Mouse (Mus musculus): ENCODE data around the gene Nipbl.
"Not testable (repeated sequence)": the region's sequence is repeated elsewhere in the genome, so short reads cannot be mapped to it uniquely, and the experiment has no call there.

The Nipbl gene

GRCm38 (mm10) chr15:8282155-8282554 is 162.1 kb downstream of the Nipbl start:
- DNase-seq = no peak

DNA sequence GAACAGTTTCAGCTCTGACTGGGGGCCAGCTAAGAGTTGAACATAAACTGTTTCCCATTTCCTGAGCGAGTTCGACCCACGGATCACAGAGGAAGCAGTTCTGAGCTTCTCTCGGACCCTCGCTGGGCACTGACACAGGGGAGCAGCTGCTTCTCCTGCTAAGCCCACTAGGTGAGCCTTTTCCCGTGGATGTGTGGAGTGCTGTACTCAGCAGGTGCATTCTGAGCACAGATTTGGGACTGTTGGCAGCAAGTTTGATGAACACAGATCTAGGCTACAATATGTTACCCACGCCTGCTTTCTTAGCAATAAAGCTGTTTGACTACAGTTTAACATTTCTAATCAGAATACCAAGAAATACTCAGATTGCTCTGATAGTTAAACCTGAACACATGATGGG is 162.6 kb downstream of the Nipbl start:
- DNase-seq = no peak

DNA sequence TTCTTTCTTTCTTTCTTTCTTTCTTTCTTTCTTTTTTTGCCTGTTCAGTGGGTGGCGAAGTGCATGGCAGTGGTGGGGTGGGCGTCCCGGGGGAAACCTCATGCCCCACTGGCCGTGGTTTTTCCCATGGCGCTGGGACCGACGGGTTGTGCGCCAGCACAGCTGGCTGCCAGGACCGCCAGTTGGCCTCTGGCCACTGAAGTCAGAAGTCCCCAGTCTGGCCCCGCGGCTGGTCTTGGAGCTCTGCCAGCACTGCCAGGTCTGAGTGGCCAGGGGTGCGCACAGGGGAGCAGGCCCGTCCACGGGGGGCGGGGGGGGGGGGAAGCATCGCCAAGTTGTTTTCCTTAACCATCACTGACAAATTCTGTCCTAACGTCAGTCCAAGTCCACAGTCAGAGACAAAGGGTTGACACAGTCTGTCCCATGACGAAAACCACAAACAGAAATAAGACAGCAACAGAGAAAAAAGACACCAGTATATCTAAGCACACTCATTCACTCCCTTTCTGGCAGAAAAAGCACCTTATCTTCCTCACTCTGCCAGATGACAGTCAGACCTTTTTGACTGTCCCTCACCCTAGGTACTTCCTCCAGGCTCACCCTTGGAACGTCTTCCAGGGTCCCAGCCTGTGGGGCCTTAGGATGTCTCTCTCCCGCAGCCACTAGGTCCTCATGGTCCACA is 164.2 kb downstream of the Nipbl start:
- peak; percentile 29 for DNase-seq

DNA sequence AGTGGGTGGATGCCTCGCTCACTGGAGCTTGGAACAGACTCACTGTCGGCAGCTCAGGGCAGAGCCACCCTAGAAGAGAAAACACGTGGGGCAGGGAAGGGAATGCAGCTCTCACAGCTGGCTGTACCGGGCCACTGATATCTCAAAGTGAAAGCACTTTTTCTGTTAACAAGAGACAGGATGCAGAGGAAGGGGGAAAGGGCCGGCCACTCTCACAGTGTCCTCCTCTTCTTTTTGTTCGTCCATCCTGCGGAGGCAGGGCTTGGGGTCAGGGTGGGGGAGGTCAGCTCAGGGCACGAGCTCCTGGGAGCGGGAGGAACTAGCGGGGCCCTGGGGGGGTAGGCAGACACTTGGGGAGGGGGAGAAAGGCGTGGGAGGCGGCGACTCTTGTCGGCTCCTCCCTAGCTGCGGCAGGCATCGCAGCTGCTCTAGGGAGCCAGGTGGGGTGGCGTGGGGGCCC is 164.9 kb downstream of the Nipbl start:
- DNase-seq = peak; percentile 27

DNA sequence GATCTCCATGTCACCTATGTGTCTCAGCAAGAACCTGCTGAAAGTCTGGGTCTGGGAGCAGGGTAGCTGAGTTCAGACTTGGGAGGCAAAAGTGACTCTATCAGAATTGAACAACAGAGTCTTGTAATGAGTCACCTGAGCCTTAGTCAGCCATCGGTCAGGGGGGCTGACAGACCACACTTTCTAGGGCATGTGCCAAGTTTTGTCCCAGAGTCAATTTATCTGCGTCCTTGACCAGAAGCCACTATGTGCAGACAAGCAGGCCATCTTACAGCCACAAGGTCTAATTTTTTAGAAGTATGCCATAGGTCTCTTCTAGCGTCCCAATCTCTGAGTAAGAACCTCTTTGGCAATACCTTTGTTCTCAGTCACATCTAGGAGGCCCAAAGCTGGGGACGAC is 166.3 kb downstream of the Nipbl start:
- DNase-seq = not testable (repeated sequence)

DNA sequence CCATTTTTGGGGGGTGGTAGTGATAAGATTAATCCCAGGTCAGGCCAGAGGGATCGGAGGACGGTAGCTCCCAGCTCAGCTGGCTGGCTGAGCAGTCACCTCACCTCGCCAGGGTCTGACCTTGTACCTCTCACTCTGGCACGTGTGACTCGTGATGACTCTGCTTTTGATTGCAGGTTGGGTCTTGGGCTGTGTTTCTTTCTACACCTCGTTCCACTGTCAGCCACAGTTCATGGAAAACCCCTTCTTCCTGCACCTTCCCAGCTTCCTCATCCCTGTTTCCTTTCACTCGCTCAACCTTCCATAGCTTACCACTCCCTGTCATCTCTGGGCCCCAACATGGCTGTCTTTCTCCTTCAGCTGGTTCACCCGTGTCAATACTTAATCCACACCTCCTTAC is 172.3 kb downstream of the Nipbl start:
- DNase-seq = no peak

DNA sequence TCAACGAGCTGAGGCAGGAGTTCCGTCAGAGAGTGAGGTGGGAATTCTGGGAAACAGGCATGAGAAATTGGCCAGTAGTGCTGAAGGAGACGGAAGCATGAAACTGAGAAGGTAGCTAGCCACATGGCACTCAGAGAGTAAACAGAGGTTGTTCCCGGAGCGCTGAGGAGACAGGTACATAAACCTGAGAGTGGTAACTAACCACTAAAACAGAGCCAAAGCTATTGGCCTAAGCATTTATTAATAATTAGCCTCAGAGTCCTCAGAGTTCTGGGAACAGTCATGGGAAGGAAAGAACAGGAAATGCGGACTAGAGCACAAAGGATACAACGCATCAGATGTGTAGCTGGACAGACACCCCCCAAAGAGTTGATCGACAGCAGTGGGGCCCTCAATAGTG is 176.0 kb downstream of the Nipbl start:
- no peak for DNase-seq

DNA sequence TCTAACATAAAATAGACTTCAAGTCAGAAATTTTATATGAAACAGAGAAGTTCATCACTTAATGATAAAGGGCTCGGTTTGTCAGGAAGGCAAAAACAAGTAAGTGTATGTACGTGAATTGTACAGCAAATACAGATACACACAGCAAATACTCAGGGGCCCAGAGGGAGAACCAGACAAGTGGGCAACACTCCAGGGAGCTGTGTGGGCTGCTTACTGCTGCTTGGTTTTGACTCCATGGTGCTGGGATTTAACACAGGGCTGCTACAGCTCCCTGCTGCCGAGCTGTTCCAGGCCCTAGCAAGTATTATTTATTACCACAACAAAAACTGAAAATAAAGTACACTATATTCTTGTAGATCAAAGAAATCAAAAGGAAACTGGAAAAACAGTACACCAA is 177.1 kb downstream of the Nipbl start:
- DNase-seq = no peak

DNA sequence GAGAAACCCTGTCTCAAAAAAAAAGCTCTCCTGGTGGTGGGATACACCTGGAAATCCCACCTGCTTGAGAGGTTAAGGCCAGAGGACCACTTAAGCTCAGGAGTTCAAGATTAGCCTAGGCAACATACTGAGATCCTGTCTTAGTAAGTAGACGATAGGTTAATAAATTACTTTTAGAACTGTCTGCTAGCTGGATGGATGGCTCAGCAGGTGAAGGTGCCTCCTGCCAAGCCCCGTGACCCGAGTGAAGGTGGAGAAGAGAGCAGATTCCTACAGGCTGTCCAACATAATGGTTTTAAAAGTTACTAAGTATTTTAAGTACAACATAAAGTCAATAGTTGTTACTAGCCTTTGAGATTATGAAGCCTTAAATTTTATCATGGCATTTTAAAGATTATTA is 178.3 kb downstream of the Nipbl start:
- no peak for DNase-seq
